Mouse (Mus musculus) macrophage (primary cell): ENCODE results near the gene Pcbp1. TPM values are rescaled to one million over a fixed set of nuclear protein-coding genes. Genes with fewer than 3 reads are reported as not detected.

Experiments
- polyA plus RNA-seq: library from polyadenylated mRNA; stranded (reverse); fragments of 250-400 nt; gene quantifications from 3 replicates; pipeline ENCODE4 v1.2.4, GENCODE M21; 2018; ENCODE audit warnings: inconsistent platforms

The Pcbp1 gene
- polyA plus RNA-seq, 1 experiment from 2014 or later: 129 TPM

Other genes with a start within 250 kb of the Pcbp1 start
- 12.4 to 38.2 TPM (median 14.4 TPM) in 3 replicates for gene Fam136a, start 160.7 kb downstream of the Pcbp1 start, polyA plus RNA-seq
- gene Snrpg, start 155.0 kb downstream of the Pcbp1 start, polyA plus RNA-seq: 12.5 to 46.1 TPM (median 31.1 TPM) in 3 replicates
- gene Pcyox1, start 129.2 kb downstream of the Pcbp1 start, polyA plus RNA-seq: 69.4 to 127 TPM (median 122 TPM) in 3 replicates
- 11.3 to 18.2 TPM (median 14.0 TPM) in 3 replicates for gene Tia1, start 122.1 kb downstream of the Pcbp1 start, polyA plus RNA-seq
- not detected in 3 replicates for gene Gm44790, start 99.7 kb downstream of the Pcbp1 start, polyA plus RNA-seq
- 8.0 to 12.3 TPM (median 8.9 TPM) in 3 replicates for gene C87436, start 87.9 kb downstream of the Pcbp1 start, polyA plus RNA-seq
- 0.14 to 0.17 TPM in 2 of 3 replicates, not detected in the other for gene Asprv1, start 101.8 kb upstream of the Pcbp1 start, polyA plus RNA-seq
- 6.7 to 27.0 TPM (median 16.6 TPM) in 3 replicates for gene Mxd1, start 142.8 kb upstream of the Pcbp1 start, polyA plus RNA-seq
- gene Snrnp27, start 158.2 kb upstream of the Pcbp1 start, polyA plus RNA-seq: 70.4 to 87.8 TPM (median 86.6 TPM) in 3 replicates
- gene Gmcl1, start 207.1 kb upstream of the Pcbp1 start, polyA plus RNA-seq: 7.5 to 12.1 TPM (median 11.7 TPM) in 3 replicates